Mouse (Mus musculus) kidney, adult 8-10 months (tissue): Measurements from ENCODE around the gene Snap25.

Source experiments
- DNase-seq, 2 experiments: peaks; one replicate each; pipeline ENCODE4 v3.0.0; 2022

Snap25 gene

DNA sequence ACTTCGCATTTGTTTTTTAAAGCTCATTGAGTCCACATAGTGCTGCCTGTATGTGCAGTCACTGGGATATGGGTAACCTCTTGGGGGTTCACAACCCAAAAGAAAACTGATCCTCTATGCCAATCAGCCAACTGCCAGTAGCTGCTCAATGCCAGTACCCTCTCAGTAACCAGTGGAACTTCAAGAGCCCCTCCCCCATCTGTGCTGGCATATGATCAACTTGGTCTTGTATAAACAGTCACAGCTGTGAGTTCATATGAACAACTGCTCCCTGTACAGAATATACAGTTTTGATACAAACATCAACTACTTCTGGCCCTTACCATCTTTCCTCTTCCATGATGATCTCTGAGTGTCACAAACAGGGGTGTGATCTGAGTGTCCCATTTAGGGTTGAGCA, 98.1 kb downstream of the Snap25 start:
- DNase-seq = no peak

DNA sequence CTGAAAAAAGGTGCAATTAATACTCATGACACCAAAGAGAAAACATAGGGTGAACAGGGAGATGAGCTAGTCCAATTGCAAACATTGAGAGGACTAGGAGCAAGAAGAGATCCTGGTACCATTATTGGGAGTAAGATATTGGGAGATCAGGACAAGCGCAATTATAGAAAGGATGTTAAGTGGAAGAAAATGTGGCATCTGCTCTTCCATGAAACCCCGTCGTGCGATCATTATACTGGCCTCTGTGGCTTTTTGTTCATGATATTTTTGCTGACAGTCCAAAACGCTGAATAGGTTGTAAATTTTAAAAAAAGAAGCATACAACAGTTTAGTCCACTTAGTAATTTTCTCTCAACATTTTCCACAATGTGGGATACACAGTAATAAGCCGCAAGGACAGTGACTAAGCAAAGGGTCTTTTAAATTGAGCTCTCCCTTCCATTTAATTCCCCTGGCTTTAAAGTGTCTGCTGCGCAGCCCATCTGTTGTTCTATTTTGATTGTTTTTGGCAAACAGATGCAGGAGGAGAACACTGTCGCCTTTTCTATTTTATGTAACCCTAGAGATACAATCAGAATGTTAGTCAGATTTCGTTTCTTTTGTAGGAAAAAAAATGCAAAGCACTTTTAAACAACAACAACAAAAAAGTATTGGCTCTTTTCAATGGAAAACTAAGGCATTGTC, 103.6 kb downstream of the Snap25 start:
- DNase-seq = no peak

DNA sequence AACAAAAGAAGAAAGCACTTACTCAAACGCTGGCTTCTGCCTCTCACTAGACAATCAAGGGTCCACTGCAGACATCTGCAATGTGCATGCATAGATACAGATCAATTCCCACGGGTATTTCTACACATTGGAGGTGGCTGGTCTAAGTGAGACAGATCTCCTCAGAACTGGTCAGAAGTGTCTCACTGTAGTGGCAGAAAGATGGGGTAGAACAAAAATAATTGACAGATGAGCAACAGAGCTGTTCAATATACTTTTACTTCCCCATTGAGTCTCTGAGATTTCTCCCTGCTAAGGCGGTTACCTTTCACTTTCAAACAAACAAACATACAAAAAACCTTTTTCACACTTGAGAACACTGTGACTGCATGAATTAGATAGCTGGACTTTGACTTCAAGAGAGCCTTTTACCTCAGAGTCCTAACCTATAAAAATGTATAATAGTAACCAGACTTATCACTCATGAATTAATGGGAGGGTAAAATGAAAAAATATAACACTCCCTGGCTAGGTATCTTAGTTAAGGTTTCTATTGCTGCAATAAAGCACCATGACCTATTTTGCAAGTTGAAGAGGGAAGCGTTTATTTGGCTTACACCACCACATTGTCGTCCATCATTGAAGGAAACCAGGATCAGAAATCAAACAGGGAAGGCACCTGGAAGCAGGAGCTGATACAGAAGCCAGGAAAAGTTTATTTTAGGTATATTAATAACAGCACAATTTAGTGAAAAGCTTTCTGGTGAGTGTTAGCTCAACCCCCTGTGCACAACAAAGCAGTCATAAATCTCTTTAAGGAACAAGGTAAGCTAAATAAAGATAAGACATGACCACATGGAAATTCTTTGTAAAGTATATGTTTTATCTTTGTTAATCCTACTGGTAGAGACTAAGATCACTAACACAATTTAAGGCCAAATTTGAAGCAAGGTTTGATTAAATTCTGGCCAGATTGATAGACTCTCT, 110.8 kb downstream of the Snap25 start:
- DNase-seq = no peak

DNA sequence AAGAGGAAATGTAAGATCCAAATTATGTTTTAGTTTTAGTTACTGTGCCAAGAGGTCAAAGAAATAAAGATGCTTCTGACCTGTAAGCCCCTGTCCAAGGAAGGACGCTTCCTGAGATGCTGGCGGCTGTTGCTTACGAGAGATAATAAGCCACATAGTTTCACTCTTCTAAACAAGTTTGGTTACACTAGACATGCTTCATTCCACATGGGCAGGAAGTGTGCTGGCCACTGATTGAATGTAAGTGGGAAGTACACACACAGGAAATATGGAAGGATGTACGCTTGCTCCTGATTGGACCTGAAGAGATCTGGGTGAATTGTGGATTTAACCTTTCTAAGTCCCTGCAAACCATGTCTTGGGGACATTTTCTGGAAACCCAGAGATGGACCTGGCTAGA, 114.4 kb downstream of the Snap25 start:
- DNase-seq = no peak
